Mouse (Mus musculus) megakaryocyte, embryonic 14.5 days (primary cell): Measurements from ENCODE around the gene Eefsec.

Source experiments
- FLI1 ChIP-seq: IDR thresholded peaks from 2 replicates; pipeline ENCODE4 v1.6.1; 2012; ENCODE audit warnings: low read length, inconsistent platforms, mixed read lengths
- GATA1 ChIP-seq: IDR thresholded peaks from 3 replicates; pipeline ENCODE4 v1.6.1; 2012; ENCODE audit warnings: mixed read lengths, low read length, inconsistent platforms, borderline replicate concordance

DNA sequence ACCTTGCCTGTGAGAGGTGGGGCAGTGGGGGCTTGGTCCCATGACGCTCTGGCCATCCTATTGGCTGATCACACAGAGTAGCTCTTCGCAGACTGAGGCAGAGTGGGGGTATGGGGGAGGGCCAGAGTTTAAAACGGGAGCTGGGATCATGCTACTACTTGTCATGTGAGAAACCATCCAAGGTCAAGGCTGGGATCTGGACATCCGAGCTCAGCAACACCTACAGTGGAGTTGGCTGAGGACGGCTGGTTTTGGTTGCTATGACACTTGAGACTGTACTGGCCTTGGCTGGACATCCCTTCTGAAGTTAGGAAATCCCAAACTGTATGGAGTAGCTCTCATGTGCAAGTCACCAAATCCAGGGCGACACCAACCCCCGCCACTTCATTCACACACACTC is 214.5 kb downstream of the Eefsec start:
- TF ChIP-seq GATA1 (no peak), FLI1 (no peak)
